Mouse (Mus musculus) testis, adult 2 months (tissue): ENCODE measurements at regions not wholly inside any gene's neighbourhood (a gene's known extent, or its start where the extent isn't known, plus 50 kb on each side); places are given as distances from the start of the nearest gene placed in this dataset.

Source experiments
- H3K27ac ChIP-seq: fragments of 200-500 bp; 2 replicates; pipeline ENCODE4 v1.5.1; 2012; ENCODE audit warnings: low read depth, low read length; ENCODE audit not compliant: control insufficient read depth, insufficient read depth
- H3K27me3 ChIP-seq: fragments of 200-500 bp; 2 replicates; pipeline ENCODE4 v1.6.1; 2012; ENCODE audit warnings: mild to moderate bottlenecking, low read length, moderate library complexity; ENCODE audit not compliant: control insufficient read depth, insufficient read depth
- H3K36me3 ChIP-seq: fragments of 200-500 bp; 2 replicates; pipeline ENCODE4 v1.6.1; 2012; ENCODE audit warnings: mild to moderate bottlenecking, low read length; ENCODE audit not compliant: control insufficient read depth, insufficient read depth
- H3K4me1 ChIP-seq: fragments of 200-500 bp; 2 replicates; pipeline ENCODE4 v1.6.1; 2012; ENCODE audit warnings: low read length; ENCODE audit not compliant: control insufficient read depth, insufficient read depth
- H3K4me3 ChIP-seq: fragments of 200-500 bp; 2 replicates; pipeline ENCODE4 v1.5.1; 2012; ENCODE audit warnings: low read depth, mild to moderate bottlenecking, low read length, moderate library complexity, mixed read lengths; ENCODE audit not compliant: control insufficient read depth
- CTCF ChIP-seq: fragments of 200-500 bp; IDR thresholded peaks from 2 replicates; pipeline ENCODE4 v1.5.1; 2012; ENCODE audit warnings: low read depth, mild to moderate bottlenecking, inconsistent platforms, low read length, moderate library complexity; ENCODE audit not compliant: control insufficient read depth, insufficient read depth, insufficient replicate concordance
- POLR2A ChIP-seq: fragments of 200-500 bp; IDR thresholded peaks from 2 replicates; pipeline ENCODE4 v1.6.1; 2012; ENCODE audit warnings: low read depth, mild to moderate bottlenecking, inconsistent platforms, low read length, moderate library complexity; ENCODE audit not compliant: control insufficient read depth

DNA sequence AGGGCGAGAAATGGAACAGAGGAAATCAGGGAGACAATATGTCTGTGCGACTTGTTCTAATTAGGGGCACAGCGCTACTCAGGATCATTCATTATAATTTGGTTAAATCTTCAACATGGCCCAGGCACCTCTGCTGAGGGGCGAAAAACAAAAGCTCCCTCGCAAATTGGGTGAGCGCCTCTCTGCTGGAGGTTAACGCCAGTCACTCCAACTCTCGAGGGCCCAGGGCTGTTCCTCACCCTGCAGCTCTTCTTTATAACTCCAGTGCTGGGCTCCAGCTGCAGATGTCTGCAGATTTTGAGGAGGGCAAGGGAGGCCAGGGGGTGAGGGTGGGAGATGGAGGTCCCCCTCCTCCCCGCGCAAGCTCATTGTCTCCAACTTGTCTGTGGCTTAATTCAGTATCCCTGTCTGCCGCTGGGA is 92.6 kb downstream of the Nog start:
- no peaks in the 10 kb centered on the region for H3K27me3 ChIP-seq
- no peak overlapping the region for H3K4me3 ChIP-seq
- no peak overlapping the region for H3K27ac ChIP-seq
- no peak for TF ChIP-seq POLR2A
- TF ChIP-seq CTCF: no peak
- H3K4me1 ChIP-seq: no peaks in the 10 kb centered on the region
- H3K36me3 ChIP-seq: no peaks in the 10 kb centered on the region

DNA sequence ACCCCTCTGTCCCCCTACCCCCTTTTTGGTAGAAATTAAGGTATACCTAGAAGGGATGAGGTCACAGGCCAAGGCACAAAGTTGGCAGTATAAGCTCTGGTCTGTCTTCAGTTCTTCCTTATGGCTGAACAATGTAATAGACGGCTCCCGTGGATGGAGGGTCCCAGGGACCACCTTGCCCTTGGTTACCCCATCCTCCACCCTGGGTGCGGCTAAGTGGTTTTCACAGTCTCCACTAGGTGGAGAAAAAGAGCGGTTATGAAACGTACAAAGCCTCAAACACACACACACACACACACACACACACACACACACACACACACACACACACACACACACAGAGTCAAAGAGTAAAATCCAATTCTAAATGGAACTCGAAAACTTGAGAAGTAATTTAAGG is 93.1 kb downstream of the Nog start:
- Histone ChIP-seq H3K4me3 (no peak overlapping the region), H3K4me1 (no peaks in the 10 kb centered on the region), H3K27me3 (no peaks in the 10 kb centered on the region), H3K36me3 (no peaks in the 10 kb centered on the region), H3K27ac (no peak overlapping the region)
- no peak for TF ChIP-seq POLR2A
- TF ChIP-seq CTCF: no peak

DNA sequence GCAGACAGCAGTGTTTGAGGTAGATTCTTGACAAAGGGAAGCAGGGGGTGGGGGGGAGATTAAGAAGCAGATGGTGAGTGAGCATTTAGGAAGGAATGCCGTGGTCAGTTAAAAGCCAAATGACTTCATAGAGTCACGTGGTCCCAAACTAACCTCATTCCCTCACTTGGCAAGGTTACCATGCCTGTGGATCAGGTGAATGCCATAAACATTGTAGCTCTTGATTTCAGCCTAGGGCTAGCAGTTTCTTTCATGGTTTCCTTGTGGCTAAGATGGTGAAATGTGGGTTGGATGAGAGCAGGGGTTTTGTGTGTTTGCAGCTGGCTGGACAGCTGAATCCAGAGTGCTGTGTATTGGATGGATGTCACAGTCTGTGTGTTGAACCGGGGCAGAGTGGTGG is 95.3 kb downstream of the Nog start:
- H3K4me1 ChIP-seq: no peaks in the 10 kb centered on the region
- no peak overlapping the region for H3K4me3 ChIP-seq
- no peaks in the 10 kb centered on the region for H3K36me3 ChIP-seq
- no peak overlapping the region for H3K27ac ChIP-seq
- no peaks in the 10 kb centered on the region for H3K27me3 ChIP-seq
- no peak for TF ChIP-seq POLR2A
- TF ChIP-seq CTCF: no peak

DNA sequence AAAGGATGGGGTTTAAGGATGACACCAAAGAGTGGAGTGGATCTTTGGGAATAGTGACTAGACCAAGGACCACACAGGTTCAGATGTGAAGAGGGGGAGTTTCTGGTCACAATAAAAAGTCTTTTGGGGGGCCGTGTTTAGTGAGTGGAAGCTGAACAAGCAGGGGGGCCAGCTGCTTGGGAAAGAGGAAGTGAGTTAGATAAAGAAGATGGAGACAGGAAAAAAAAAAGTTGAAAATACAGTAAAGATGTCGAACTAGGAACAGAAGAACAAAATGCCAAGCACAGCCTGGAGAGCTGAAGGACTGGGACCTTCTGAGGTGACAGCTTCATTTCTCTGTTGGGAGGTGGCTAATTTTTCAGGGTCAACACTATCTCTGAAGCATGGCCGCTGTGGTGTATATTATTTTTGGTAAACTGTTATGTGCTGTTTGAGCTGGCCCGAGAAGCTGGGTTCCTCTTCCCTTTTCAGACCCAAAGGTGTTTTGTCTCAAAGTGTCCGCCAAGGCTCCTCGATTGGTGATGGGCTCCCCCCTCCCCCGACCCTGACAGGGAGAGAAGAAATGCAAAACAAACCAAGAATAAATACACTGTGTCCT is 97.1 kb downstream of the Nog start:
- TF ChIP-seq CTCF (no peak), POLR2A (no peak)
- no peak overlapping the region for H3K27ac ChIP-seq
- no peaks in the 10 kb centered on the region for H3K4me1 ChIP-seq
- no peaks in the 10 kb centered on the region for H3K36me3 ChIP-seq
- H3K27me3 ChIP-seq: no peaks in the 10 kb centered on the region
- H3K4me3 ChIP-seq: no peak overlapping the region

DNA sequence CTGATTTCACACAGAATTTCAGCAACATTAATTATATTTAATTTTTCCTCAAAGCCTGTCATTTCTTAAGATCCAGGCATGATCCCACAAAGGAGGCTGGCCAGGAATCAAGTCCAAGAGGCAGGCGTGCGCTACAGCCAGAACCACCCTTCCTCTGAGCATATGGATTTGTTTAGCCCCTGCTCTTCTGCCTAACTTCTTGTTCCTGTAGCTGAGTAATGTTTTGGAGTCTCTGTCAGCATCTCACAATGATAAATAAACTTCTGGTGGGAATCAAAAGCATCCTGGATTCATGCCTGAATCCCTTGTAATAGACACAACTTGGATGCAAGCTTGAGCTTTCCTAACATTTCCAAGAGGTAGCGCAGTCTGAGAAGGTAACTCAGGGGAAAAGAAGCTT is 101.7 kb downstream of the Nog start:
- H3K36me3 ChIP-seq: no peaks in the 10 kb centered on the region
- H3K27me3 ChIP-seq: no peaks in the 10 kb centered on the region
- no peak overlapping the region for H3K4me3 ChIP-seq
- no peak overlapping the region for H3K27ac ChIP-seq
- no peaks in the 10 kb centered on the region for H3K4me1 ChIP-seq
- TF ChIP-seq POLR2A: no peak
- no peak for TF ChIP-seq CTCF

DNA sequence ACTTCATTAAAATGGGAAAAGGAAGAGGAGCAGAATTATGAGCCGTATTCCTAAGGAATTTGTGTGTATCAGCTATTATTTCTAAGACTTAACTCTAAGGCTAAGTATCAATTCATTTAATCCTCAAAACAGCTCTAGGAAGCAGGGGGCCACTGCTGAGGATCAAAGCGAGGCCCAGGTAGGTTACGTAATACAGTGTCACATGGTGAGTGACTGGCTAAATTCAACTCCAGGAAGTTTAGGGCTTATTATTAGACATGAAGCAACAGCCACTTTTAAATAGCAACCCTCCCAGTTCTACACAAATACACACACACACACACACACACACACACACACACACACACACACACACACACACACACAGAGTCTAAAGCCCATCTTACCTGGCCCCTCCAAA is 109.3 kb downstream of the Nog start:
- H3K27ac ChIP-seq: no peak overlapping the region
- H3K27me3 ChIP-seq: no peaks in the 10 kb centered on the region
- TF ChIP-seq POLR2A: no peak
- no peak for TF ChIP-seq CTCF
- no peaks in the 10 kb centered on the region for H3K4me1 ChIP-seq
- H3K4me3 ChIP-seq: no peak overlapping the region
- no peaks in the 10 kb centered on the region for H3K36me3 ChIP-seq

DNA sequence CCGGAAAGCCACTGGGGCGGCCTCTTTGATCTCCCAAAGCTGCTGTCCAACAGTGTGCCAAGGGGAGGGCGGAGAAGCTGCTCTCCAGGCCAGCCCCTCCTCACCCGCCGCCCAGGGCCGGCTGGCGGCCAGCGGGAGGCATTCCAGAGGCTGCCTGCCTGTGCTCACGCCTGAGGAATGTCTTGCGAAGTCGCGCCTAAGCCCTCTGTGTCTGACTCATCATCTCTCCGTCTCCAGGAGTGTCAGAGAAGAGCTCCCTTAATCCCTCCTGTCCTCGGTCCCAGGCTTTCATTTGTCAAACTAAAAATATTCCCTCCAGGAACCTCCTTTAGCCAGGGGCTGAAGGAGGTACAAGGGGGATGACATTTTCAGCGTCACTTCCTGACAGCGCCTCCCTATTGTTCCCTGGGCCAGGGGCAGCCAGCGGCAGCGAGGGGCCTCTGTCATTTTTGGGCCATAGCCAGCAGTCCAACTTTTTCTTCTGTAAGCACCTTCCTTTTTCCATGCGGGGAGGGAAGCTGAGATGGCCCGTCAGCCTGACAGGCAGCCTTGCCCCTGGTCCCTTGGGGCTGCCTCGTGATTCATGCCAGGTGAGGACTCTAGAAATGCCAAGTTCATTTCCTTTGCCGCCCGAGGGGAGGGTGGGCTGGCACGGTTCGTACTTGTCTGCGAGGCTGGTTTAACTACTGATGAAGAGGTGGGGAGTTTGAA is 113.4 kb downstream of the Gm525 start:
- no peaks in the 10 kb centered on the region for H3K36me3 ChIP-seq
- peak overlapping the region; percentile 24 for H3K4me3 ChIP-seq
- no peaks in the 10 kb centered on the region for H3K27me3 ChIP-seq
- no peak overlapping the region for H3K27ac ChIP-seq
- TF ChIP-seq POLR2A (no peak), CTCF (no peak)
- peaks cover 5% of the 10 kb centered on the region; the same call in 1 of the 2 replicates for H3K4me1 ChIP-seq

DNA sequence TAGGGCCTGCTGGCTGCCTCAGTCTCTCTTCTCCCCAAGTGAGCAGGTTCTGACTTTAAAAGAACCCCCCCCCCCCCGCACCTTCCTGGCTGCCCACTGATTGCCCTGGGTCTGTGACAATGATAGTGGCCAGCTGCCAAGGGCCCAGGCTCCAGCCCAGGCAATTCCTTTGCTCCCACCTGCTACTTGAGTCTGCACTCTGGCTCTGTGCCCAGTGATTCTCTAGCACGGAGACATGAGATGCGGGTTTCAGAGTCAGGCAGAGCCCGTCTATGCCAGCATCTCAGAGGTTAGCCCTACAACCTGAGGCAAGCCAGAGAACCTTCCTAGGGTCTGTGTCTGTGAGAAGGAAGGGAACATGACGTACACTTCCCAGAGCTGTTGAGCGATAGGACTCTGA is 112.2 kb downstream of the Gm525 start:
- no peaks in the 10 kb centered on the region for H3K36me3 ChIP-seq
- H3K27ac ChIP-seq: no peak overlapping the region
- H3K27me3 ChIP-seq: no peaks in the 10 kb centered on the region
- peaks cover 5% of the 10 kb centered on the region; the same call in 1 of the 2 replicates for H3K4me1 ChIP-seq
- H3K4me3 ChIP-seq: no peak overlapping the region
- TF ChIP-seq CTCF: no peak
- no peak for TF ChIP-seq POLR2A
